ENCODE assay signal across 15 mouse cellular contexts in genomic region chr10:20841430-20842040, GRCm38 (mm10).
DNase-seq lines count a peak whose midpoint lies in the region; ATAC-seq and TF ChIP-seq lines count a peak whose summit lies in the region.
"Had no signal": no experiment of that assay in that cellular context is flagged by ENCODE, and none has a peak within 500 bp of the region (broad histone marks: within the 10 kb centered on the region; RNA-seq: fewer than 3 reads in every experiment).

No protein-coding gene starts in this region.

- no peak overlapping the region; the same call in 1 of the 2 replicates for H3K27ac ChIP-seq in lung, postnatal 0 days (ENCODE audit: low read length)
- peak overlapping the region; percentile 57 for H3K27ac ChIP-seq in kidney, embryonic 15.5 days
- H3K27ac ChIP-seq: forebrain, embryonic 10.5 days; heart, embryonic 13.5 days; liver, embryonic 14.5 days had no signal

- H3K27me3 ChIP-seq in lung, postnatal 0 days (replicated peaks; ENCODE audit: insufficient read depth, low read length): no peaks in the 10 kb centered on the region
- H3K27me3 ChIP-seq in kidney, embryonic 15.5 days: no peaks in the 10 kb centered on the region
- H3K27me3 ChIP-seq: heart, embryonic 13.5 days had no signal

- DNase-seq in lung, postnatal 0 days (ENCODE audit: low spot score): peak; percentile 36
- DNase-seq in lung, adult 18-20 months: no peak
- no peak for DNase-seq in cerebellum, adult 18-20 months
- DNase-seq in left cerebral cortex, adult 8-10 months (ENCODE audit: low spot score in 2 of 2): no peak
- DNase-seq: cerebellum, adult 9-10 months; gastrocnemius, postnatal 10 days; right cerebral cortex, postnatal 14 days; thymus, adult 2 months had no signal

- no peak for ATAC-seq in lung, postnatal 0 days
- 0 out of 2 replicates have a peak, but pooled peaks have one; percentile 36 for ATAC-seq in common myeloid progenitor, adult 5-6 weeks (replicated peaks; ENCODE audit: low read depth, poor library complexity, severe bottlenecking)
- 0 out of 2 replicates have a peak, but pooled peaks have one; percentile 56 for ATAC-seq in kidney, embryonic 15.5 days (replicated peaks; ENCODE audit: low FRiP score)
- ATAC-seq in monocyte, adult 5-6 weeks (replicated peaks; ENCODE audit: insufficient number of reproducible peaks, low FRiP score, low TSS enrichment, poor library complexity, severe bottlenecking): peak; percentile 63; the same call in 1 of the 2 replicates

- TF ChIP-seq CTCF in lung, postnatal 0 days (IDR thresholded peaks at IDR 0.05): no peak

- no peaks in the 10 kb centered on the region for H3K36me3 ChIP-seq in lung, postnatal 0 days (ENCODE audit: insufficient read depth, low read length)
- no peaks in the 10 kb centered on the region for H3K36me3 ChIP-seq in kidney, embryonic 15.5 days
- H3K36me3 ChIP-seq: forebrain, embryonic 10.5 days; heart, embryonic 13.5 days had no signal

- H3K4me1 ChIP-seq in lung, postnatal 0 days (ENCODE audit: insufficient read depth, low read depth, low read length): peaks cover 9% of the 10 kb centered on the region; the same call in 1 of the 2 replicates
- H3K4me1 ChIP-seq in kidney, embryonic 15.5 days: peaks cover 23% of the 10 kb centered on the region

- no peak for TF ChIP-seq EP300 in lung, postnatal 0 days (IDR thresholded peaks at IDR 0.05)

- H3K9me3 ChIP-seq in lung, postnatal 0 days (ENCODE audit: low read length): no peaks in the 10 kb centered on the region
- H3K9me3 ChIP-seq in kidney, embryonic 15.5 days (replicated peaks): no peaks in the 10 kb centered on the region
- H3K9me3 ChIP-seq: forebrain, embryonic 10.5 days; heart, embryonic 13.5 days; megakaryocyte, embryonic 14.5 days had no signal

- no peak overlapping the region for H3K9ac ChIP-seq in lung, postnatal 0 days (replicated peaks; ENCODE audit: low read depth)
- no peak overlapping the region for H3K9ac ChIP-seq in kidney, embryonic 15.5 days
- H3K9ac ChIP-seq: heart, embryonic 13.5 days; liver, embryonic 14.5 days had no signal

- H3K4me2 ChIP-seq in lung, postnatal 0 days (replicated peaks; ENCODE audit: low read depth, low read length): no peak overlapping the region
- H3K4me2 ChIP-seq in kidney, embryonic 15.5 days: no peak overlapping the region
- H3K4me2 ChIP-seq: heart, embryonic 13.5 days had no signal

- 52% methylated on average over 3 of the region's 3 CpGs for WGBS in lung, postnatal 0 days
- WGBS in kidney, embryonic 15.5 days: 46% methylated on average over 3 of the region's 3 CpGs

- no peak overlapping the region for H3K4me3 ChIP-seq in lung, postnatal 0 days (ENCODE audit: low read depth, low read length)
- no peak overlapping the region for H3K4me3 ChIP-seq in kidney, embryonic 15.5 days (replicated peaks)
- H3K4me3 ChIP-seq: forebrain, embryonic 10.5 days; heart, embryonic 13.5 days; megakaryocyte, embryonic 14.5 days had no signal
